Mouse (Mus musculus) forebrain, embryonic 15.5 days (tissue): Measurements from ENCODE around the gene Rps6ka1. TPM values are rescaled to one million over a fixed set of nuclear protein-coding genes. Genes with fewer than 3 reads are reported as not detected.
"Not testable (repeated sequence)": the region's sequence is repeated elsewhere in the genome, so short reads cannot be mapped to it uniquely, and the experiment has no call there.

Experiments used
- ATAC-seq: fragments of 200-750 bp; cut with Nextera tagmentation; replicated peaks from 2 replicates; pipeline ENCODE4 v1.8.0; 2017; ENCODE audit warnings: mild to moderate bottlenecking, moderate TSS enrichment, moderate library complexity
- H3K27ac ChIP-seq: fragments of 300-500 bp; sonication (generic); replicated peaks from 2 replicates; pipeline ENCODE4 v1.5.1; 2015; ENCODE audit warnings: mild to moderate bottlenecking, inconsistent platforms
- H3K27me3 ChIP-seq: fragments of 300-500 bp; sonication (generic); 2 replicates; pipeline ENCODE4 v1.6.1; 2015; ENCODE audit warnings: inconsistent platforms
- H3K36me3 ChIP-seq: fragments of 300-500 bp; sonication (generic); 2 replicates; pipeline ENCODE4 v1.6.1; 2015; ENCODE audit warnings: mild to moderate bottlenecking, inconsistent platforms
- H3K4me1 ChIP-seq: fragments of 300-500 bp; sonication (generic); 2 replicates; pipeline ENCODE4 v1.6.1; 2015; ENCODE audit warnings: inconsistent platforms
- H3K4me2 ChIP-seq: fragments of 300-500 bp; sonication (generic); replicated peaks from 2 replicates; pipeline ENCODE4 v1.6.1; 2015; ENCODE audit warnings: mild to moderate bottlenecking, inconsistent platforms
- H3K4me3 ChIP-seq: fragments of 300-500 bp; sonication (generic); 2 replicates; pipeline ENCODE4 v1.5.1; 2015; ENCODE audit warnings: mild to moderate bottlenecking, inconsistent platforms
- H3K9ac ChIP-seq: fragments of 300-500 bp; sonication (generic); replicated peaks from 2 replicates; pipeline ENCODE4 v1.6.1; 2015; ENCODE audit warnings: mild to moderate bottlenecking, inconsistent platforms
- H3K9me3 ChIP-seq: fragments of 300-500 bp; sonication (generic); 2 replicates; pipeline ENCODE4 v1.6.1; 2016; ENCODE audit warnings: inconsistent platforms
- WGBS: fragments of 180-500 bp; shearing (Covaris S2); methylation state at CpG from one replicate; pipeline ENCODE4 v1.1.7; 2015; ENCODE audit warnings: mixed read lengths; 5-methylcytosine and 5-hydroxymethylcytosine counted together
- polyA plus RNA-seq: library from polyadenylated mRNA; unstranded; fragments of >200 nt; fragmentation: Nextera tagmentation; extraction: Ambion mirVana; gene quantifications from 2 replicates; pipeline ENCODE4 v1.2.1, GENCODE M21; 2015

The Rps6ka1 gene
- polyA plus RNA-seq, 1 experiment from 2014 or later: 16.5 TPM

DNA sequence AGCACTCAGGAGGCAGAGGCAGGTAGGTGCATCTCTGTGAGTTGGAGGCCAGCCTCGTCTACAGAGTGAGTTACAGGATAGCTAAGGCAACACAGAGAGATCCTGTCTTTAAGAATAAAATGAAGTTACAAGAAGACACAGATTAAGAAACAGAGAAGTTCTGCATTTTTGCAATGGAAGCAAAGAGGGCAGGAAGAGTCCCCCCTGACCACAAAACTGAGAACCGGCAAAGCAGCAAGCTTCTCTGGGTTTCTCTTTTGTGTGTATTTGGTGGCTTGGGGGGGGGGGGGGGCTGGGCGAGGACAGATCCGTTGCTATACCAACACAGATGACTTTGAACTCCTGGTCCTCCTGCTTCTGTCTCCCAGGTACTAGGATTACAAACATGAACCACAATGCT lies 19.5 kb upstream of the Rps6ka1 start:
- H3K9ac ChIP-seq: no peak overlapping the region
- H3K9me3 ChIP-seq: no peaks in the 10 kb centered on the region
- no peaks in the 10 kb centered on the region for H3K27me3 ChIP-seq
- H3K4me1 ChIP-seq: peaks cover 15% of the 10 kb centered on the region
- H3K4me3 ChIP-seq: no peak overlapping the region
- no peak for ATAC-seq
- WGBS: 71% methylated on average over 4 of the region's 4 CpGs
- no peak overlapping the region for H3K4me2 ChIP-seq
- no peak overlapping the region for H3K27ac ChIP-seq
- no peaks in the 10 kb centered on the region for H3K36me3 ChIP-seq

DNA sequence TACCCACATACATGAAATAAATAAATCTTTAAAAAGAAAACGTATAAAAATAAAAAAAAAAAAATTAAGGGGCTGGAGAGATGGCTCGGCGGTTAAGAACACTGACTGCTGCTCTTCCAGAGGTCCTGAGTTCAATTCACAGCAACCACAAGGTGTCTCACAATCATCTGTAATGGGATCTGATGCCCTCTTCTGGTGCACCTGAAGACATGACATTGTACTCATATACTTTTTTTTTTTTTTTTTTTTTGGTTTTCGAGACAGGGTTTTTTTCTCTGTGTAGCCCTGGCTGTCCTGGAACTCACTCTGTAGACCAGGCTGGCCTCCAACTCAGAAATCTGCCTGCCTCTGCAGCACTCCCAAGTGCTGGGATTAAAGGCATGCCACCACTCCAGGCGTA lies 18.7 kb upstream of the Rps6ka1 start:
- WGBS: 90% methylated on average over 5 of the region's 5 CpGs
- not testable (repeated sequence) for ATAC-seq, H3K9me3 ChIP-seq, H3K36me3 ChIP-seq, H3K4me3 ChIP-seq, H3K9ac ChIP-seq, H3K27ac ChIP-seq, H3K27me3 ChIP-seq, H3K4me2 ChIP-seq
- peaks cover 15% of the 10 kb centered on the region for H3K4me1 ChIP-seq

DNA sequence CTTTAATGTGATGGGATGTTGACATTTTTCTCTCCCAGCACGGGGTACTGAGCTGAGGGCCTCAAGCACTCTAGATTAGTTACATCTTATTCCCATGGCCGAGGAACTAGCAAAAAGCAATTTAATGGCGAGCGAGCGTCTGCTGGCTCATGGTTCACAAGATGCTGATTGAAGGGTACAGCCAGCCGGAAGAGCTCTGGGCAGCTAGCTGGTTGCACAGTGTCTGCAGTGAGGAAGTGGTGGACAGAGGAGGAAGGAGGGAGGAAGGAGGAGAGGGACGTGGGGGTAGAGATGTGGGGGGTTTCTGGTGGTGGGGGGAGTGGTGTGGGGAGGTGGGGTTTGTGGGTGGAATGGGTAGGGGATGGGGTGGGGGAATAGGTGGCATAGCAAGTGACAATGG lies 17.6 kb upstream of the Rps6ka1 start:
- H3K36me3 ChIP-seq: no peaks in the 10 kb centered on the region
- peaks cover 4% of the 10 kb centered on the region for H3K4me1 ChIP-seq
- WGBS: 82% methylated on average over 7 of the region's 7 CpGs
- no peak for ATAC-seq
- no peak overlapping the region for H3K4me3 ChIP-seq
- H3K9ac ChIP-seq: no peak overlapping the region
- no peaks in the 10 kb centered on the region for H3K9me3 ChIP-seq
- no peak overlapping the region for H3K4me2 ChIP-seq
- H3K27ac ChIP-seq: no peak overlapping the region
- H3K27me3 ChIP-seq: no peaks in the 10 kb centered on the region

DNA sequence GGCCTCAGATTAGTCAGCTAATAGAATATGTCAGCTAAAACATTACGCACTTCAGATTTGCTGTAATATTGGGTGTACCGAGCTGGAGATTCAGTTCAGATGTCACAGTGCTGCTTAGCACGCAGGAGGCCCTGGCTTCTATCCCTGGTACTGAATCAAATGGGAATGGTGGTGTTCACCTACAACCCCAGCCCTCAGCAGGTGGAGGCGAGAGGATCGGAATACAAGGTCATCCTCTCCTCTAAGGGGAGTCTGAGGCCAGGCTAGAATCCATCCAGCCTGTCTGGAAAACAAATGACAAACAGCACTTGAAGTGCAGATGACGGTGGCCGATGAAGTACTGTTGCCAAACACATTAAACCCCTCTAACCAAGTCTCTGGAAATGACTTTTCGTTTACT lies 16.7 kb upstream of the Rps6ka1 start:
- no peak overlapping the region for H3K4me3 ChIP-seq
- H3K27me3 ChIP-seq: no peaks in the 10 kb centered on the region
- 0 out of 2 replicates have a peak, but pooled peaks cover 2% of the 10 kb centered on the region for H3K4me1 ChIP-seq
- WGBS: 85% methylated on average over 8 of the region's 8 CpGs
- H3K9me3 ChIP-seq: no peaks in the 10 kb centered on the region
- no peaks in the 10 kb centered on the region for H3K36me3 ChIP-seq
- H3K9ac ChIP-seq: no peak overlapping the region
- H3K4me2 ChIP-seq: no peak overlapping the region
- H3K27ac ChIP-seq: no peak overlapping the region
- no peak for ATAC-seq

DNA sequence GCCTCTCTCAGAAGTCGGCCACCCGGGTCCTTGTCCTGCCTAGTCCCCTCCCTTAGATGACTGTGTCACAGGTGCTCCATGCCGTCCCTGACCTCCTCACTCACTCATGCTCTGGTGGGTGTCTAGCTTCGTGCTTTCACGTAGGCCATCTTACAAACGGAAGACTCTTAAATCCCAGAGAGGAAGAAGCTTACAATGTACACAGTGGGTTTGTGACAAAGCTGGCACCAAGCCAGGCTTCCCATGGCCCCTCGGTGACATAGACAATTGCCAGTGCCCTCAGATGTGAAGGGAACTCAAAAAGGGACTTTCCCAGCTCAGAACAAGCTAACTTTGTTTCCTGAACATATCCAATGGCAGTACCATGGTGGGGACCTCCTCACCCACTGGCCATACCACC lies 15.8 kb upstream of the Rps6ka1 start:
- Histone ChIP-seq H3K27ac (no peak overlapping the region), H3K9ac (no peak overlapping the region), H3K9me3 (no peaks in the 10 kb centered on the region), H3K4me2 (no peak overlapping the region), H3K27me3 (no peaks in the 10 kb centered on the region), H3K4me3 (no peak overlapping the region), H3K4me1 (peaks cover 5% of the 10 kb centered on the region; the same call in 1 of the 2 replicates), H3K36me3 (no peaks in the 10 kb centered on the region)
- ATAC-seq: no peak
- 75% methylated on average over 7 of the region's 7 CpGs for WGBS

DNA sequence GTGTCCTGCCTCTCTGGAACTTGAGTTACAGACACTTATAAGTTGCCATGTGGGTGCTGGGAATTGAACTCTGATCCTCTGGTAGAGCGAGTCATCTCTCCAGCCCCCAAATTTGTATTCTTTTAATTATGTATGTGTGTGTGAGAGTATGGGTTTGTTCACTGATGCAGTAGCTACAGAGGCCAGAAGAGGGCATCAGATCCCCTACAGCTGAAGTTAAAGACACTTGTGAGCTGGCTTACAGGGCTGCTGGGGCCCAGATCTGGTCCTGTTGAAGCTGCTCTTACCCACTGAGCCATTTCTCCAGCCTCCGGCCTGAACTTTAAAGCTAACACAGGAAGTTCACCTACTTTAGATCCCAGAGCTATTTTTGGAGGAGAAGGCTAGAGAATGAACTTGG lies 14.9 kb upstream of the Rps6ka1 start:
- Histone ChIP-seq H3K27me3 (no peaks in the 10 kb centered on the region), H3K4me2 (no peak overlapping the region), H3K27ac (no peak overlapping the region), H3K9me3 (no peaks in the 10 kb centered on the region), H3K36me3 (no peaks in the 10 kb centered on the region), H3K4me1 (peaks cover 11% of the 10 kb centered on the region; the same call in 1 of the 2 replicates), H3K4me3 (no peak overlapping the region), H3K9ac (no peak overlapping the region)
- WGBS: 79% methylated on average over 2 of the region's 2 CpGs
- ATAC-seq: no peak

DNA sequence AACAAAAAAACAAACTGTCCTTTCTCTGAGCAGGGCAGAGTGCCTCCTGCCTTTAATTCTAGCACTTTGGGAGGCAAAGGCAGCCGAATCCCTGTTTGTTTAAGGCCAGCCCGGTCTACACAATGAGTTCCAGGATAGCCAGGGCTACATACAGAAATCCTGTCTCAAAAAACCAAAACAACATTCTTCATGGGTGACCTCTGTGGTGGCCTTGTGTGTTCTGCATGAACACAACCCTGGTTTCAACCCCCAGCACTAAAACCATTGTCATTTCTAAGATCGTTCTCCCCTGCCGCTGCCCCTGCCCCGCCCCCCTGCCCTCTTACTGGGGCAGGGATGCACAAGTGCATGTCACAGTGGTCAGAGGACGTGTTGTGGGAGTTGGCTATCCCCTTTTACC lies 13.3 kb upstream of the Rps6ka1 start:
- Histone ChIP-seq H3K4me2 (no peak overlapping the region), H3K4me3 (no peak overlapping the region), H3K36me3 (no peaks in the 10 kb centered on the region), H3K27me3 (no peaks in the 10 kb centered on the region), H3K4me1 (peaks cover 11% of the 10 kb centered on the region; the same call in 1 of the 2 replicates), H3K9ac (no peak overlapping the region), H3K9me3 (no peaks in the 10 kb centered on the region), H3K27ac (no peak overlapping the region)
- ATAC-seq: no peak
- WGBS: 82% methylated on average over 6 of the region's 6 CpGs

DNA sequence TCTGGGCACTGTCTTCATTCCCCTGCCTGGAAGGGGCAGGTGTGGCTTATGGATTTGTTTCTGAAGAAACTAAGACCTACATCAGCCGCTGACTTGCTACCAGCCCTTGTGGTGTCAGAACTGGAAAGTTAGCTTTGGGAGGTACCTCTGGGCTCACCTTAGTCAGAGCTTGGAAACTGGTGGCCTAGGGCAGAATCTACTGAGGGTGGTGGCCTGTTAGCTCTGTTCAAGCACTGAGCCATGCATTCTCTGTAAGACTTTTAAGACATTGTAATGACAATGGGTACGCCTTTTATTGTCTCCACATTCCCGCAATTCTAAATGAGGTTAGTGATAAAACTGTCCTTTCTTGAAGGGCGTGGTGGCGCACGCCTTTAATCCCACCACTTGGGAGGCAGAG lies 12.8 kb upstream of the Rps6ka1 start:
- no peaks in the 10 kb centered on the region for H3K36me3 ChIP-seq
- no peak overlapping the region for H3K9ac ChIP-seq
- H3K4me1 ChIP-seq: peaks cover 11% of the 10 kb centered on the region; the same call in 1 of the 2 replicates
- H3K4me2 ChIP-seq: no peak overlapping the region
- H3K27ac ChIP-seq: no peak overlapping the region
- ATAC-seq: no peak
- 94% methylated on average over 6 of the region's 6 CpGs for WGBS
- no peak overlapping the region for H3K4me3 ChIP-seq
- H3K9me3 ChIP-seq: no peaks in the 10 kb centered on the region
- no peaks in the 10 kb centered on the region for H3K27me3 ChIP-seq

DNA sequence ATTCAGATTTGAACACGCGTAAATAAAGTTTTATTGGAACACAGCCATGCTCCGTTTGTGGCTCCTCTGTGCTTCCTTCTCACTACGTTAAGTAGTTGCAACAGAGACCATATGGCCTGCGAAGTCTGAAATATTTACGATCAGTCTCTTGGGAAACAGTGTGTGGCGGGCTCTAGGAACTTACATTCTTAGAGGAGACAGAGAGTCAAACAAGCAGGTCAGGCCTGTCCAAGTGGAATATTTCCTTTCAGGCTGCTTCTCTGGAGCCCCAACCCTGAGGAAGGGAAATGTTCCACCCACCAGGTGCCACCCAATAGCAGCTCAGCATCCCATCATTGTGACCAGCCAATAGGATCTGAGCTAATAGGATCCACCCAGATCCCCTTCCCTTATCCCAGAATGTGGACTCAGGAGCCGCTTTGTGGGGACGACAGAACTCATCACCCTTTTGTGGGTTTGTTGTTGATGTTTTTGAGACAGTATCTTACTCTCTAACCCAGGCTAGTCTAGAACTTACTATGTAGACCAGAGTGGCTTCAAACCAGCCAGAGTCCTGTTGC lies 11.7 kb upstream of the Rps6ka1 start:
- Histone ChIP-seq H3K4me1 (peaks cover 11% of the 10 kb centered on the region; the same call in 1 of the 2 replicates), H3K27ac (no peak overlapping the region)

DNA sequence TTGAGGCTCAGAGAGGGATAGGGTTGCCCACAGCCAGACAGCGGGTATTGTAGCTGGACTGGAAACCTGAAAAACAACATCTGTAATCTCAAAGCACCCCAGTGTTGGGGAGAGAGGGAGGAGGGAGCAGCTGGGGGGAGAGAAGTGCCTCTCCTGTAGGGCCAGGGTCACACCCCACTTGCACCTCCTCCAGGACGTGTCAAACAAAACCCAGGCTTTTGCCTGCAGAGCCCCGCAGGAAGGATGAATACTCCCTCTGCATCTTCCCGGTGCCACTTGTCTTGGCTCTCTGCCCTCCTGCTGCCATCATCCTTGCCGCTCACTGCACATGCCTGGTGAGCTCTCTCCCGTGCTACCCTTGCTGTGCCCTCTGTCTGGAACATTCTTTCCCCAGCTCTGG lies 10.6 kb upstream of the Rps6ka1 start:
- Histone ChIP-seq H3K27me3 (no peaks in the 10 kb centered on the region), H3K36me3 (no peaks in the 10 kb centered on the region), H3K27ac (no peak overlapping the region), H3K9me3 (no peaks in the 10 kb centered on the region), H3K4me2 (no peak overlapping the region), H3K4me3 (no peak overlapping the region), H3K9ac (no peak overlapping the region), H3K4me1 (peaks cover 11% of the 10 kb centered on the region; the same call in 1 of the 2 replicates)
- WGBS: 25% methylated on average over 6 of the region's 6 CpGs
- no peak for ATAC-seq

More for the DNA sequence above, 11.7 kb upstream of the Rps6ka1 start:
- WGBS: 75% methylated on average over 9 of the region's 9 CpGs
- no peak overlapping the region for H3K4me3 ChIP-seq
- no peak overlapping the region for H3K4me2 ChIP-seq
- no peaks in the 10 kb centered on the region for H3K27me3 ChIP-seq
- H3K9me3 ChIP-seq: no peaks in the 10 kb centered on the region
- H3K36me3 ChIP-seq: no peaks in the 10 kb centered on the region
- H3K9ac ChIP-seq: no peak overlapping the region
- ATAC-seq: no peak

DNA sequence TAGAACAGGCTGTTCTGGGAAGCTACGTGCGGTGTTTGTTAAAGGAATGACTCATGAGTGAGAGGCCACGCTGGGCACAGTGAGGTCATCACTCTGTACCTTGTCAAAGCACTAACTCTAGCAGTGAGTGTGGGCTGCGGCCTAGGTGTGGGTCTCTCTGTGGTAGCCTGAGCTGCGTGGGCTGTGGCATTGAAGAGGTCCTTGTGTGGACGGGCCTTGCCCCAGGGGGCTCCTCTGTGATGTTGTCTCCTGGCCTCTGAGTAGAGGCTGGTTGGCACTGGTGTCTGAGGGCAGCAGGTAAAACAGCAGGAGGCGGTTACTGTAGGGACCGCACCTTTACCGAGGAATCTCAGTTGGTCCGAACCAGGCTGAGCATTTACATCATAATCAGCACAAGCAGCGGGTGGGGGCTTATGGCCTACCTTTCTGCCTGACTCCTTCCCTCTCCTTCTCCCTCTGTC lies 9.9 kb upstream of the Rps6ka1 start:
- no peaks in the 10 kb centered on the region for H3K36me3 ChIP-seq
- no peaks in the 10 kb centered on the region for H3K9me3 ChIP-seq
- no peaks in the 10 kb centered on the region for H3K27me3 ChIP-seq
- 61% methylated on average over 11 of the region's 11 CpGs for WGBS
- H3K4me1 ChIP-seq: peaks cover 11% of the 10 kb centered on the region; the same call in 1 of the 2 replicates
- H3K9ac ChIP-seq: no peak overlapping the region
- no peak overlapping the region for H3K27ac ChIP-seq
- no peak for ATAC-seq
- no peak overlapping the region for H3K4me2 ChIP-seq
- H3K4me3 ChIP-seq: no peak overlapping the region

DNA sequence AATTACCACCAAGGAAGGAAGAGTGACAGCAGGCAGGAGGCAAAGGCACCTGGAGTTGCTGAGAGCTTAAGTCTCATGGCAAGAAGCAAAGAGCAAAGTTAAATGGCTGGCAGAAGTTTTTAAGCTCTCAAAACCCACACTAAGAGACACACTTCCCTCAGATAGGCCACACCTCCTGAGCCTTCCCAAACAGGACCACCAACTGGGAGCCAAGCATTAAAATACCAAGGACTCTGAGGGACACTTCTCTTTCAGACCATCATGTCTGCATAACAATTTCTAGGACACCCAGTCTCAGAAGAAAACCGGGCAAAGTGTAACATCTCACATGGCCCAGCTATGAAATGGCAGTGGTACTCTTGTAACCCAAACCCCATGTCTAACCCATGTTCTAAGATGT lies 9.4 kb upstream of the Rps6ka1 start:
- WGBS: 81% methylated on average over 1 of the region's 1 CpGs
- H3K4me1 ChIP-seq: peaks cover 11% of the 10 kb centered on the region; the same call in 1 of the 2 replicates

DNA sequence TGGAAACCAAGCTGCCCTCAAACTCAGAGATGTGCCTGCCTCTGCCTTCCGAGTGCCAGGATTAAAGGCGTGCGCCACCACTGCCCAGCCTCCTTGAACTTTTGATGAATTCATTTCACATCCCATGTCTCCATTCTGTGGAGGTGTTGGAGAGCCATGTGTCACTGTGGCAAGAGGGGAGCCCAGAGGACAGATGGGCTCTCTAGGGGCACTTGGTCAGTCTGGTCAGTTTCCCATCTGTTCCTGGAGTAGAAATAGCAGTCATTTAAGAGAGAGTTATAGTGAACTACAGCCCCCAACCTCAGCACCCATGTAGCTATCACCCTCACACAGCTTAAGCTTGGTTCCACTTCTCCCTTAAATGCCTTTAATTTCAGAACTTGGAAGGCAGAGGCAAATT lies 8.4 kb upstream of the Rps6ka1 start:
- Histone ChIP-seq H3K27me3 (no peaks in the 10 kb centered on the region), H3K4me1 (peaks cover 11% of the 10 kb centered on the region; the same call in 1 of the 2 replicates), H3K4me2 (no peak overlapping the region), H3K27ac (no peak overlapping the region), H3K4me3 (no peak overlapping the region), H3K36me3 (no peaks in the 10 kb centered on the region), H3K9ac (no peak overlapping the region), H3K9me3 (no peaks in the 10 kb centered on the region)
- ATAC-seq: no peak
- WGBS: 91% methylated on average over 3 of the region's 3 CpGs

More for the DNA sequence above, 9.4 kb upstream of the Rps6ka1 start:
- H3K9ac ChIP-seq: no peak overlapping the region
- H3K9me3 ChIP-seq: no peaks in the 10 kb centered on the region
- H3K27ac ChIP-seq: no peak overlapping the region
- H3K36me3 ChIP-seq: no peaks in the 10 kb centered on the region
- no peak overlapping the region for H3K4me2 ChIP-seq
- no peak overlapping the region for H3K4me3 ChIP-seq
- ATAC-seq: no peak
- no peaks in the 10 kb centered on the region for H3K27me3 ChIP-seq
